Mouse (Mus musculus) hindbrain, embryonic 12.5 days (tissue): ENCODE data around the gene Il18r1. TPM values are rescaled to one million over a fixed set of nuclear protein-coding genes. Genes with fewer than 3 reads are reported as not detected.

Experiments
- ATAC-seq: fragments of 200-750 bp; cut with Nextera tagmentation; 2 replicates; pipeline ENCODE4 v1.8.0; 2017; ENCODE audit warnings: moderate TSS enrichment; ENCODE audit not compliant: low FRiP score
- H3K27ac ChIP-seq: fragments of 300-500 bp; sonication (generic); 2 replicates; pipeline ENCODE4 v1.5.1; 2016; ENCODE audit warnings: mild to moderate bottlenecking
- H3K27me3 ChIP-seq: fragments of 300-500 bp; sonication (generic); 2 replicates; pipeline ENCODE4 v1.6.1; 2016; ENCODE audit warnings: mild to moderate bottlenecking
- H3K36me3 ChIP-seq: fragments of 300-500 bp; sonication (generic); 2 replicates; pipeline ENCODE4 v1.6.1; 2016; ENCODE audit warnings: mild to moderate bottlenecking
- H3K4me1 ChIP-seq: fragments of 300-500 bp; sonication (generic); 2 replicates; pipeline ENCODE4 v1.6.1; 2016
- H3K4me2 ChIP-seq: fragments of 300-500 bp; sonication (generic); replicated peaks from 2 replicates; pipeline ENCODE4 v1.6.1; 2016; ENCODE audit warnings: mild to moderate bottlenecking
- H3K4me3 ChIP-seq: fragments of 300-500 bp; sonication (generic); 2 replicates; pipeline ENCODE4 v1.5.1; 2016; ENCODE audit warnings: mild to moderate bottlenecking
- H3K9ac ChIP-seq: fragments of 300-500 bp; sonication (generic); 2 replicates; pipeline ENCODE4 v1.6.1; 2016; ENCODE audit warnings: mild to moderate bottlenecking, moderate library complexity
- H3K9me3 ChIP-seq: fragments of 300-500 bp; sonication (generic); replicated peaks from 2 replicates; pipeline ENCODE4 v1.6.1; 2016; ENCODE audit warnings: mild to moderate bottlenecking
- WGBS: fragments of 180-500 bp; shearing (Covaris S2); methylation state at CpG from one replicate; pipeline ENCODE4 v1.1.7; 2016; 5-methylcytosine and 5-hydroxymethylcytosine counted together
- polyA plus RNA-seq: library from polyadenylated mRNA; unstranded; fragments of >200 nt; fragmentation: Nextera tagmentation; extraction: Ambion mirVana; gene quantifications from 2 replicates; pipeline ENCODE4 v1.2.1, GENCODE M21; 2016

Gene Il18r1
- polyA plus RNA-seq, 1 experiment from 2014 or later = not detected

GRCm38 (mm10) chr1:40444800-40445199, 20.6 kb upstream of the Il18r1 start:
- Histone ChIP-seq H3K27me3 (no peaks in the 10 kb centered on the region), H3K4me3 (no peak overlapping the region), H3K4me1 (no peaks in the 10 kb centered on the region), H3K27ac (no peak overlapping the region), H3K36me3 (no peaks in the 10 kb centered on the region), H3K4me2 (no peak overlapping the region), H3K9me3 (no peaks in the 10 kb centered on the region), H3K9ac (no peak overlapping the region)
- ATAC-seq = no peak
- WGBS = 90% methylated on average over 3 of the region's 3 CpGs

GRCm38 (mm10) chr1:40467306-40467705, 2.0 kb downstream of the Il18r1 start:
- Histone ChIP-seq H3K27ac (no peak overlapping the region), H3K27me3 (no peaks in the 10 kb centered on the region), H3K9me3 (no peaks in the 10 kb centered on the region), H3K4me1 (no peaks in the 10 kb centered on the region), H3K36me3 (no peaks in the 10 kb centered on the region), H3K9ac (no peak overlapping the region), H3K4me3 (no peak overlapping the region), H3K4me2 (no peak overlapping the region)
- WGBS = 92% methylated on average over 4 of the region's 4 CpGs
- no peak for ATAC-seq

- Histone ChIP-seq H3K9ac (no peak overlapping the region), H3K9me3 (no peaks in the 10 kb centered on the region), H3K36me3 (no peaks in the 10 kb centered on the region), H3K4me3 (no peak overlapping the region), H3K27ac (no peak overlapping the region), H3K4me2 (no peak overlapping the region), H3K27me3 (no peaks in the 10 kb centered on the region), H3K4me1 (no peaks in the 10 kb centered on the region)
- no peak for ATAC-seq
- WGBS = 91% methylated on average over 2 of the region's 2 CpGs
Measured at GRCm38 (mm10) chr1:40468805-40469204, 3.5 kb downstream of the Il18r1 start.

GRCm38 (mm10) chr1:40469900-40470299, 4.5 kb downstream of the Il18r1 start:
- no peaks in the 10 kb centered on the region for H3K9me3 ChIP-seq
- no peaks in the 10 kb centered on the region for H3K4me1 ChIP-seq
- no peak overlapping the region for H3K27ac ChIP-seq
- H3K9ac ChIP-seq = no peak overlapping the region
- H3K27me3 ChIP-seq = no peaks in the 10 kb centered on the region
- H3K36me3 ChIP-seq = no peaks in the 10 kb centered on the region
- H3K4me3 ChIP-seq = no peak overlapping the region
- WGBS = 88% methylated on average over 12 of the region's 12 CpGs
- H3K4me2 ChIP-seq = no peak overlapping the region
- no peak for ATAC-seq

GRCm38 (mm10) chr1:40472401-40472800, 7.0 kb downstream of the Il18r1 start:
- no peaks in the 10 kb centered on the region for H3K9me3 ChIP-seq
- H3K4me3 ChIP-seq = no peak overlapping the region
- no peak overlapping the region for H3K27ac ChIP-seq
- no peak overlapping the region for H3K4me2 ChIP-seq
- WGBS = 84% methylated on average over 1 of the region's 1 CpGs
- H3K9ac ChIP-seq = no peak overlapping the region
- H3K4me1 ChIP-seq = no peaks in the 10 kb centered on the region
- H3K27me3 ChIP-seq = no peaks in the 10 kb centered on the region
- ATAC-seq = no peak
- no peaks in the 10 kb centered on the region for H3K36me3 ChIP-seq

- H3K4me2 ChIP-seq = no peak overlapping the region
- H3K9me3 ChIP-seq = no peaks in the 10 kb centered on the region
- H3K36me3 ChIP-seq = no peaks in the 10 kb centered on the region
- no peak overlapping the region for H3K27ac ChIP-seq
- H3K4me3 ChIP-seq = no peak overlapping the region
- no peak for ATAC-seq
- H3K9ac ChIP-seq = no peak overlapping the region
- WGBS = 79% methylated on average over 4 of the region's 4 CpGs
- H3K27me3 ChIP-seq = no peaks in the 10 kb centered on the region
- H3K4me1 ChIP-seq = no peaks in the 10 kb centered on the region
Measured at GRCm38 (mm10) chr1:40473640-40474039, 8.3 kb downstream of the Il18r1 start.

GRCm38 (mm10) chr1:40474336-40474735, 9.0 kb downstream of the Il18r1 start:
- 96% methylated on average over 5 of the region's 5 CpGs for WGBS

GRCm38 (mm10) chr1:40475697-40476096, 10.3 kb downstream of the Il18r1 start:
- no peak overlapping the region for H3K4me2 ChIP-seq
- H3K27me3 ChIP-seq = no peaks in the 10 kb centered on the region
- no peaks in the 10 kb centered on the region for H3K36me3 ChIP-seq
- no peak for ATAC-seq
- H3K4me1 ChIP-seq = no peaks in the 10 kb centered on the region
- H3K4me3 ChIP-seq = no peak overlapping the region
- H3K27ac ChIP-seq = no peak overlapping the region
- no peak overlapping the region for H3K9ac ChIP-seq
- H3K9me3 ChIP-seq = no peaks in the 10 kb centered on the region
- 80% methylated on average over 3 of the region's 3 CpGs for WGBS

More at GRCm38 (mm10) chr1:40474336-40474735, 9.0 kb downstream of the Il18r1 start:
- Histone ChIP-seq H3K9me3 (no peaks in the 10 kb centered on the region), H3K27me3 (no peaks in the 10 kb centered on the region), H3K27ac (no peak overlapping the region), H3K9ac (no peak overlapping the region), H3K4me3 (no peak overlapping the region), H3K4me2 (no peak overlapping the region), H3K36me3 (no peaks in the 10 kb centered on the region), H3K4me1 (no peaks in the 10 kb centered on the region)
- ATAC-seq = no peak

- Histone ChIP-seq H3K9me3 (no peaks in the 10 kb centered on the region), H3K4me2 (no peak overlapping the region), H3K4me1 (no peaks in the 10 kb centered on the region), H3K27ac (no peak overlapping the region), H3K36me3 (no peaks in the 10 kb centered on the region), H3K4me3 (no peak overlapping the region), H3K27me3 (no peaks in the 10 kb centered on the region), H3K9ac (no peak overlapping the region)
- no peak for ATAC-seq
- WGBS = 72% methylated on average over 4 of the region's 4 CpGs
Measured at GRCm38 (mm10) chr1:40476756-40477155, 11.4 kb downstream of the Il18r1 start.

GRCm38 (mm10) chr1:40479505-40479923, 14.2 kb downstream of the Il18r1 start:
- H3K4me3 ChIP-seq = no peak overlapping the region
- no peak for ATAC-seq
- H3K9ac ChIP-seq = no peak overlapping the region
- no peaks in the 10 kb centered on the region for H3K27me3 ChIP-seq
- no peak overlapping the region for H3K27ac ChIP-seq
- no peaks in the 10 kb centered on the region for H3K36me3 ChIP-seq
- 82% methylated on average over 6 of the region's 6 CpGs for WGBS
- H3K4me1 ChIP-seq = no peaks in the 10 kb centered on the region
- no peaks in the 10 kb centered on the region for H3K9me3 ChIP-seq
- no peak overlapping the region for H3K4me2 ChIP-seq

GRCm38 (mm10) chr1:40494594-40494993, 29.2 kb downstream of the Il18r1 start:
- Histone ChIP-seq H3K4me2 (no peak overlapping the region), H3K4me1 (no peaks in the 10 kb centered on the region), H3K27me3 (no peaks in the 10 kb centered on the region), H3K9ac (no peak overlapping the region), H3K9me3 (no peaks in the 10 kb centered on the region), H3K27ac (no peak overlapping the region), H3K36me3 (no peaks in the 10 kb centered on the region), H3K4me3 (no peak overlapping the region)
- WGBS = 92% methylated on average over 4 of the region's 4 CpGs
- ATAC-seq = no peak

GRCm38 (mm10) chr1:40499708-40500107, 34.4 kb downstream of the Il18r1 start:
- Histone ChIP-seq H3K4me2 (no peak overlapping the region), H3K4me3 (no peak overlapping the region), H3K9me3 (no peaks in the 10 kb centered on the region), H3K9ac (no peak overlapping the region), H3K36me3 (no peaks in the 10 kb centered on the region), H3K27me3 (no peaks in the 10 kb centered on the region), H3K27ac (no peak overlapping the region), H3K4me1 (no peaks in the 10 kb centered on the region)
- 93% methylated on average over 1 of the region's 1 CpGs for WGBS
- ATAC-seq = no peak

- no peak overlapping the region for H3K4me3 ChIP-seq
- H3K9ac ChIP-seq = no peak overlapping the region
- H3K9me3 ChIP-seq = no peaks in the 10 kb centered on the region
- no peak overlapping the region for H3K4me2 ChIP-seq
- no peaks in the 10 kb centered on the region for H3K27me3 ChIP-seq
- H3K27ac ChIP-seq = no peak overlapping the region
- WGBS = 87% methylated on average over 4 of the region's 4 CpGs
- H3K4me1 ChIP-seq = no peaks in the 10 kb centered on the region
- H3K36me3 ChIP-seq = no peaks in the 10 kb centered on the region
- no peak for ATAC-seq
Measured at GRCm38 (mm10) chr1:40501126-40501525, 35.8 kb downstream of the Il18r1 start.
